Mouse (Mus musculus) kidney, embryonic 14.5 days (tissue): Measurements from ENCODE around the gene Ccdc180. TPM values are rescaled to one million over a fixed set of nuclear protein-coding genes. Genes with fewer than 3 reads are reported as not detected.

Experiments used
- ATAC-seq: fragments of 200-750 bp; cut with Nextera tagmentation; 2 replicates; pipeline ENCODE4 v1.8.0; 2017; ENCODE audit warnings: moderate number of reproducible peaks, mild to moderate bottlenecking, moderate TSS enrichment, moderate library complexity; ENCODE audit not compliant: low FRiP score, low TSS enrichment
- H3K27ac ChIP-seq: fragments of 300-500 bp; sonication (generic); 2 replicates; pipeline ENCODE4 v1.5.1; 2014; ENCODE audit warnings: low read depth, mild to moderate bottlenecking, low read length, moderate library complexity, mixed read lengths
- H3K27me3 ChIP-seq: fragments of 300-500 bp; sonication (generic); 2 replicates; pipeline ENCODE4 v1.6.1; 2014; ENCODE audit warnings: mild to moderate bottlenecking, low read length; ENCODE audit not compliant: control insufficient read depth, insufficient read depth
- H3K36me3 ChIP-seq: fragments of 300-500 bp; sonication (generic); 2 replicates; pipeline ENCODE4 v1.6.1; 2014; ENCODE audit warnings: low read length, mixed read lengths; ENCODE audit not compliant: control insufficient read depth, insufficient read depth
- H3K4me1 ChIP-seq: fragments of 300-500 bp; sonication (generic); 2 replicates; pipeline ENCODE4 v1.6.1; 2014; ENCODE audit warnings: low read length, mixed read lengths; ENCODE audit not compliant: control insufficient read depth, insufficient read depth
- H3K4me2 ChIP-seq: fragments of 300-500 bp; sonication (generic); replicated peaks from 2 replicates; pipeline ENCODE4 v1.6.1; 2014; ENCODE audit warnings: low read depth, mild to moderate bottlenecking, low read length
- H3K4me3 ChIP-seq: fragments of 300-500 bp; sonication (generic); 2 replicates; pipeline ENCODE4 v1.5.1; 2014; ENCODE audit warnings: mild to moderate bottlenecking, low read length
- H3K9ac ChIP-seq: fragments of 300-500 bp; sonication (generic); 2 replicates; pipeline ENCODE4 v1.6.1; 2014; ENCODE audit warnings: low read depth, mild to moderate bottlenecking, low read length, moderate library complexity
- H3K9me3 ChIP-seq: fragments of 300-500 bp; sonication (generic); 2 replicates; pipeline ENCODE4 v1.6.1; 2016; ENCODE audit warnings: low read length; ENCODE audit not compliant: control insufficient read depth
- WGBS: fragments of 180-500 bp; shearing (Covaris S2); extraction: QIAGEN DNeasy Blood & Tissue Kit; methylation state at CpG from one replicate; pipeline ENCODE4 v1.1.7; 2014; 5-methylcytosine and 5-hydroxymethylcytosine counted together
- polyA plus RNA-seq: library from polyadenylated mRNA; unstranded; fragments of >200 nt; fragmentation: Nextera tagmentation; extraction: Ambion mirVana; gene quantifications from 2 replicates; pipeline ENCODE4 v1.2.1, GENCODE M21; 2014

The Ccdc180 gene
- polyA plus RNA-seq, 1 experiment from 2014 or later: 0.80 TPM

DNA sequence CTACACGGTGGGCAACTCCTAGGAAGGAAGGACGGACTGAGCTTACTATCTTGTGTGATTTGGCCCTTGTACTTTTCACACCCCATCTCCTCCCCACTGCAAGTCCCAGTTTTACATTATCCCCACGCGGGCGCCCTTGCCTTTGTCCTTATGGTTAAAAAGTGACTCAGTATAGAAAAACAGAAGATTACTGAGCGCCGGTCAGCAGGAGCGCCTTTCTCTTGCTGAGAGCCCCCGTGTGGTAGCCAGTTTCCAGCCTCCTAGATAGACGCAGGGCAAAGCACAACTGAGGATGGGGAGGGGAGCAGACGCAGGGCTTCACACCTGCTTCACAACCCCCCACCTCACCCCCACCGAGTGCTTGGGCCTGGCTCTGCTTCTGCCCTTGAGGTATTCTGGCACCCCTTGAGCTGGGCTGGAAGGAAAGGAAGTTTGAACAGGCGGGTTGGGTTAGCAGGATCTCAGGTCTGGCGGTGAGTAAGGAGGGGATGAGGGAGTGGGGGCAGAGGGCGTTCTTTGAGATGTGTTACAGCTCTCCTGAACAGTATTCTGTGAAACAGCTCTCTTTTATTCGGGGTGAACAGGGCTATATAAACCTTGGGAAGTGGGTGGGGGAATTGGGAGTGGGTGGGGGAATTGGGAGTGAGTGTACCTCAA is 6.5 kb downstream of the Ccdc180 start:
- 0 out of 2 replicates have a peak, but pooled peaks have one; percentile 20 for ATAC-seq
- H3K27me3 ChIP-seq: no peaks in the 10 kb centered on the region; the same call in 1 of the 2 replicates
- H3K27ac ChIP-seq: no peak overlapping the region
- WGBS: 14% methylated on average over 16 of the region's 16 CpGs
- H3K4me2 ChIP-seq: no peak overlapping the region
- no peak overlapping the region; the same call in 1 of the 2 replicates for H3K4me3 ChIP-seq
- H3K36me3 ChIP-seq: no peaks in the 10 kb centered on the region
- no peaks in the 10 kb centered on the region for H3K9me3 ChIP-seq
- no peak overlapping the region for H3K9ac ChIP-seq
- no peaks in the 10 kb centered on the region for H3K4me1 ChIP-seq

DNA sequence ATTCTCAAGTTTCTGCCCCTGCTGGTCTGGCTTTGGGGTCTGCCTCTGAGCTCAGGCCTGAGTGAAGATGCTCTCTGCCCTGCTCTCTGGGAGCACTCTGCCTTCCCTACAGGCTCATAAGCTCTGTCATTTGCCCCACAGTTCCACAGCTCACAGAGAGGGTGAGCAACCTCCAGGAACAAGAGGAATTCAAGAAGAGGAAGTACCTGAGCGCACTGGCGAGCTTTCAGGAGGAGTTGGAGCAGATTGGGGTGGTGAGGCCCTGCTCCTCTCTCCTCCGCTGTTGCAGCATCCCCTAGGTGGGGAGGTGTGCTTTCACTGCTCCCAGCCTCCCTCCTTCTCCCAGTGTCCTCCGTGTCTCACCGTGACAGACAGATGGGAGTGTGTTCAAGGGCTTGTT is 8.3 kb downstream of the Ccdc180 start:
- Histone ChIP-seq H3K4me3 (no peak overlapping the region), H3K27ac (no peak overlapping the region), H3K4me2 (no peak overlapping the region), H3K27me3 (no peaks in the 10 kb centered on the region; the same call in 1 of the 2 replicates), H3K9me3 (no peaks in the 10 kb centered on the region), H3K9ac (no peak overlapping the region), H3K36me3 (no peaks in the 10 kb centered on the region), H3K4me1 (no peaks in the 10 kb centered on the region)
- WGBS: 60% methylated on average over 5 of the region's 5 CpGs
- ATAC-seq: no peak

DNA sequence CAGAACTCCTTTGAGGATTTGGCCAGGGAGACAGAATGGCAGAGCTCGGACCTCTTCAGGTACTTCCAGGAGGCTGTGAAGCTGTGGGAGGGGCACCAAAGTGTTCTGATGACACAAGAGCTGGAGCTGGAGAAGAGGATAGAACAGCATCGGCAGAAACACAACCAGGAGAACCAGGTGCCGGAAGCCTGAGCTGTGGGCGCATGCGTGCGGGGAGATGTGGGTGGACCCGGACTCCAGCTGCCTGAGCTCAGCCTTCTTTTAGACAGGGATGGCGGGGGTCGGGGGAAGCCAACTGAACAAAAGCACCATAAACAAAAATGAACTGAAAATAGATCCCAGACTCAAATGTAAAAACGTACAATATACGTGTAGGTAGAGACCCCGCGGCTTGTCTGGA is 19.2 kb downstream of the Ccdc180 start:
- Histone ChIP-seq H3K27ac (no peak overlapping the region), H3K9me3 (no peaks in the 10 kb centered on the region), H3K4me3 (no peak overlapping the region), H3K36me3 (no peaks in the 10 kb centered on the region), H3K9ac (no peak overlapping the region), H3K27me3 (no peaks in the 10 kb centered on the region; the same call in 1 of the 2 replicates), H3K4me2 (no peak overlapping the region), H3K4me1 (no peaks in the 10 kb centered on the region)
- 72% methylated on average over 13 of the region's 13 CpGs for WGBS
- ATAC-seq: no peak

DNA sequence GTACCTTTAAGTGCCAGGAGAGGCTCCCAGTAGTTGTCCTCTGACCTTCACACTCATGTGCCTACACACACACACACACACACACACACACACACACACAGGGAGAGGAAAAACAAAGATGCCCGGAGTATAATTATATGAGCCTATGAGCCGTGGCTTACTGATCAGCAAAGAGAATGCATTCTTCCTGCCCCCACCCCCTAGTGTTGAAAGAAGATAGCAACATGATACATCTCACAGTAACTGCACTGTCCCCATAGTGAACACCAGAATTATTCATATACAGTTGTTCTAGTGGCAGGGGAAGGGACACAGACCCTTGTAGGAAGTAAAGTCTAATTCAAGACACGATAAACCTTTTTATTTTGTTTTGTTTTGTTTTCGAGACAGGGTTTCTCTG is 19.8 kb downstream of the Ccdc180 start:
- Histone ChIP-seq H3K27me3 (no peaks in the 10 kb centered on the region; the same call in 1 of the 2 replicates), H3K4me1 (no peaks in the 10 kb centered on the region), H3K27ac (no peak overlapping the region), H3K4me2 (no peak overlapping the region), H3K9ac (no peak overlapping the region), H3K9me3 (no peaks in the 10 kb centered on the region), H3K36me3 (no peaks in the 10 kb centered on the region), H3K4me3 (no peak overlapping the region)
- WGBS: 60% methylated on average over 4 of the region's 4 CpGs
- ATAC-seq: no peak

DNA sequence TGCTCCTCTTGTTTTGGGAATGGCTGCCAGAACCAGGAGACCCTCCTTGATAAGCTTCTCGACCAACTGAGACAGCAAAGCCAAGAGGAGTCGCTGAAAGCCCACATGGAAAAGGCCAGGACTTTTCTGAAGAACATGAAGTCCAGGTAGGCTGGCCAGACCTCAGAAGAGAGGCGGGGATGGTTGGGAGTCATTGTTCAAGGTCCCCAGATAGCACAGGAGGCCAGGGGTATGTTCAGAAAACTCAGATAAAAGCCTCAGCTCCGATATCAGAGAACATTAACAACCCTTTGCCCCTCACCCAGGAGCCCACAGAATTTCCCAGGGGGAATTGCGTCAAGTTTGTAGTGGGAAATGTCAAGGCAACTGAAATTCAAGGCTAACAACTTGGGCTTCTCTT is 21.2 kb downstream of the Ccdc180 start:
- Histone ChIP-seq H3K4me3 (no peak overlapping the region), H3K4me1 (no peaks in the 10 kb centered on the region), H3K27me3 (no peaks in the 10 kb centered on the region; the same call in 1 of the 2 replicates), H3K36me3 (no peaks in the 10 kb centered on the region), H3K27ac (no peak overlapping the region), H3K9ac (no peak overlapping the region), H3K9me3 (0 out of 2 replicates have a peak, but pooled peaks cover 4% of the 10 kb centered on the region), H3K4me2 (no peak overlapping the region)
- 88% methylated on average over 5 of the region's 5 CpGs for WGBS
- no peak for ATAC-seq

DNA sequence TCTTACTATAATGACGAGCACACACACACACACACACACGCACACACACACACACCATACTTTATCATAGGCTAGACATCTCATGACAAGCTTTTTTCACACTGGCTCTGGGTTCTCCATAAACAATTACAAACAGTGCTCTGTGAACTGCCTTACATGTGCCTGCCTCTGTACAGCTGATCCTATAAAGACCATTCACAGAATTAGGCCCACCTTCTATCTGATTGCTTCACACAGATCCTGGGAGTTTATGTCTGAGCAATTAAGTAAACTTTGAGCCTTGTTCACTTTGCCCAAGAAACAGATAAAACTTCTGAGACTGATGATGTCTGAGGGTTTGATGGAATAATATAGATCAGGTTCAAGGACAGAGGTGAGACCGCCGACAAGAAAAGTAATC is 21.8 kb downstream of the Ccdc180 start:
- no peak for ATAC-seq
- H3K27ac ChIP-seq: no peak overlapping the region
- H3K4me1 ChIP-seq: no peaks in the 10 kb centered on the region
- no peaks in the 10 kb centered on the region for H3K36me3 ChIP-seq
- H3K9ac ChIP-seq: no peak overlapping the region
- no peak overlapping the region for H3K4me3 ChIP-seq
- no peaks in the 10 kb centered on the region for H3K27me3 ChIP-seq
- 0 out of 2 replicates have a peak, but pooled peaks cover 4% of the 10 kb centered on the region for H3K9me3 ChIP-seq
- no peak overlapping the region for H3K4me2 ChIP-seq
- 85% methylated on average over 4 of the region's 4 CpGs for WGBS

DNA sequence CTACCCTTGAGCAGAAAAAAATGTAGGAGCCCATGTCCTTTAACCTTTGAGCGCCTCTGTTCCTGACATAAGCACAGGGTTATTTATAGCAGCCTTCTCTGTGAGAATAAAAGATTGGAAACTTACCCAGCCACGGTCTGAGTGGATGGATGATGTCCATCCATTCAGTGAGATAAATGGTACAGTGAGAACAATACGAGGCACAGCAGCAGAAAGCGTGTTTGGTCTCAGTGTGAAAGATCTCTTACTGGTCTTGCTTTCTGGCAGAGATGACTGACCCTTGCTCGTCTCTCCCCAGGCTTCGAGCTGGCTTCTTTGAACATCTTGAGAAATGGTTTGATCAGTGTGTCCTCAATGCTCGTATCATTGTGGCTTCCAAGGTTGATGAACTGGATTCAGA is 27.0 kb downstream of the Ccdc180 start:
- WGBS: 72% methylated on average over 7 of the region's 7 CpGs

DNA sequence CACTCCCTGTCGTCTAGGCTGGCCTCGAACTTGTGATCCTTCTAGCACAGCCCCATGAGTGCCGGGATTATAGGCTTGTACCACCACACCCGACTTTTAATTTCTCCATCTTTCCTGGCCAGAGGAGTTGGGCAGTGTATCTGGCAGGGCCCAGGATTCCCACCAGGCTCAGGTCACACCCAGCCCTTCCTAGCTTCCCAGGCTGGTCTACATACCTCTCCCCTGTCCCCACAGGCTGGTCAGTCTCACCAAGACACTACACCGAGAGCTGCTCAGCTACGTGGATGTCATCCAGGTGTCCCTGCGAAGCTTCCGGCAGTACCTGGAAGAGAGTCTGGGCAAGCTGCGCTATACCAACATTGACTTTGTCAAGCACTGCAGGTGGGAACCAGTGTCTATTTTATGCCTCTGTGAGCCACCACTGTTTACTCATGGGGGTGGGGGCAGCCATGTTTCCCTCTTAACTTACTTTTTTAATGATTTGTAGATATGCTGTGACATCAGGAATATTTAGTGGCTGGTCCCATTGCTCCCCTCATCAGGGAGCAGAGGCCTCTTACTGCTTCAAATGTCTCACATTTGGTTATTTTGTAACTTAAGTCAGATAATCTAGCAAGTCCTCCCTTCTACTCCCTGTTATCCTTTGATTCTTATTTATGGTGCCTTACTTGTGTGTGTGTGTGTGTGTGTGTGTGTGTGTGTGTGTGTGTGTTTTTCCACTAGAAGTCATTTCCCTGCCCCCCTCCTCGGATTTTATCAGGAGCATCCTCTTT is 31.7 kb downstream of the Ccdc180 start:
- ATAC-seq: peak; percentile 81
- Histone ChIP-seq H3K27ac (no peak overlapping the region), H3K4me1 (no peaks in the 10 kb centered on the region), H3K27me3 (no peaks in the 10 kb centered on the region), H3K36me3 (no peaks in the 10 kb centered on the region), H3K9me3 (no peaks in the 10 kb centered on the region; the same call in 1 of the 2 replicates), H3K9ac (no peak overlapping the region), H3K4me2 (no peak overlapping the region), H3K4me3 (no peak overlapping the region)
- 65% methylated on average over 10 of the region's 10 CpGs for WGBS

More for the DNA sequence above, 27.0 kb downstream of the Ccdc180 start:
- Histone ChIP-seq H3K4me3 (no peak overlapping the region), H3K9ac (no peak overlapping the region), H3K27me3 (no peaks in the 10 kb centered on the region), H3K27ac (no peak overlapping the region), H3K4me2 (no peak overlapping the region), H3K4me1 (no peaks in the 10 kb centered on the region), H3K9me3 (peaks cover 4% of the 10 kb centered on the region; the same call in 1 of the 2 replicates), H3K36me3 (no peaks in the 10 kb centered on the region)
- ATAC-seq: no peak

DNA sequence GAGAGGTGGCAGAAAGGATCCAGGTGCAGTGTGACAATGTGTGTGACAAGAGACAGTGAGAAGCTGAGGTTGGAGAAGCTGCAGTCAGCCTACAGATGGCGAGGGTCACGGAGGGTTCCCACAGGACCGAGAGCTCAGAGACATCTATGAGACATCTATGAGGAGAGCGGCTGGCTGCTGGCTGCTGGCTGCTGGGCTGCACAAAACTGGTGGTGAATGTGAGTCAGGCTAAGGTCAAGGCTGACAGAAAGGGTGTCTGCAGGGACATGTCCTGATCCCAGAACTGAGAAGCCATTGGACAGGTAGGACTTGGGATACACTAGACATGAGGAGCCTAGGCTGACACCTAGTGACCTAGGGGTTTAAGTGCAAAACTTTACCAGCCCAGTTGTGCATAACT is 33.9 kb downstream of the Ccdc180 start:
- WGBS: 81% methylated on average over 4 of the region's 4 CpGs
- H3K9me3 ChIP-seq: no peaks in the 10 kb centered on the region
- no peak overlapping the region for H3K4me2 ChIP-seq
- H3K4me1 ChIP-seq: no peaks in the 10 kb centered on the region
- no peak for ATAC-seq
- no peak overlapping the region for H3K9ac ChIP-seq
- no peaks in the 10 kb centered on the region for H3K36me3 ChIP-seq
- H3K4me3 ChIP-seq: no peak overlapping the region
- no peak overlapping the region for H3K27ac ChIP-seq
- H3K27me3 ChIP-seq: no peaks in the 10 kb centered on the region
